Mouse (Mus musculus): Measurements from ENCODE around the gene Tmem253.

GRCm38 (mm10) chr14:52060800-52061199, 45.3 kb downstream of the Tmem253 start:
- no peak for TF ChIP-seq POLR2A (IDR thresholded peaks at IDR 0.05; ENCODE audit: low read depth, low read length)
- no peak for TF ChIP-seq CTCF (IDR thresholded peaks at IDR 0.05; ENCODE audit: extremely low read depth, insufficient read depth, insufficient read length, insufficient replicate concordance)
